Mouse (Mus musculus) adrenal gland, adult (tissue): ENCODE results near the gene Vrk2.

Source experiments
- DNase-seq, 2 experiments: peaks; one replicate each; pipeline ENCODE4 v3.0.0; 2022 to 2023; ENCODE audit warnings: low spot score in 1 of 2; ENCODE audit not compliant: inconsistent age in 2 of 2

Vrk2 gene

GRCm38 (mm10) chr11:26551551-26551950 lies 42.2 kb downstream of the Vrk2 start:
- no peak for DNase-seq

- DNase-seq = no peak
Measured at GRCm38 (mm10) chr11:26537816-26538215, 56.0 kb downstream of the Vrk2 start.

- no peak for DNase-seq
Measured at GRCm38 (mm10) chr11:26533828-26534119, 60.0 kb downstream of the Vrk2 start.

GRCm38 (mm10) chr11:26532994-26533827 lies 60.6 kb downstream of the Vrk2 start:
- DNase-seq = no peak

GRCm38 (mm10) chr11:26526861-26527260 lies 66.9 kb downstream of the Vrk2 start:
- DNase-seq = no peak

GRCm38 (mm10) chr11:26518991-26519390 lies 74.8 kb downstream of the Vrk2 start:
- DNase-seq = peak; percentile 24 to 42

GRCm38 (mm10) chr11:26516086-26516485 lies 77.7 kb downstream of the Vrk2 start:
- no peak for DNase-seq

- no peak for DNase-seq
Measured at GRCm38 (mm10) chr11:26513683-26514082, 80.1 kb downstream of the Vrk2 start.

GRCm38 (mm10) chr11:26495951-26496350 lies 97.8 kb downstream of the Vrk2 start:
- no peak for DNase-seq

- DNase-seq = peak; percentile 9 to 48
Measured at GRCm38 (mm10) chr11:26489761-26490466, 103.9 kb downstream of the Vrk2 start.

- no peak for DNase-seq
Measured at GRCm38 (mm10) chr11:26481691-26482242, 112.0 kb downstream of the Vrk2 start.

- no peak for DNase-seq
Measured at GRCm38 (mm10) chr11:26477037-26477739, 116.6 kb downstream of the Vrk2 start.

- DNase-seq = no peak
Measured at GRCm38 (mm10) chr11:26454081-26454480, 139.7 kb downstream of the Vrk2 start.

GRCm38 (mm10) chr11:26452693-26453092 lies 141.1 kb downstream of the Vrk2 start:
- no peak for DNase-seq

- DNase-seq = no peak
Measured at GRCm38 (mm10) chr11:26451228-26451627, 142.6 kb downstream of the Vrk2 start.

GRCm38 (mm10) chr11:26450636-26451035 lies 143.2 kb downstream of the Vrk2 start:
- no peak for DNase-seq

GRCm38 (mm10) chr11:26449789-26450188 lies 144.0 kb downstream of the Vrk2 start:
- no peak for DNase-seq

GRCm38 (mm10) chr11:26444374-26444773 lies 149.4 kb downstream of the Vrk2 start:
- no peak for DNase-seq

GRCm38 (mm10) chr11:26441121-26441520 lies 152.7 kb downstream of the Vrk2 start:
- no peak for DNase-seq

GRCm38 (mm10) chr11:26437818-26438217 lies 156.0 kb downstream of the Vrk2 start:
- no peak for DNase-seq

GRCm38 (mm10) chr11:26434229-26434628 lies 159.6 kb downstream of the Vrk2 start:
- no peak for DNase-seq

- DNase-seq = no peak
Measured at GRCm38 (mm10) chr11:26421472-26421871, 172.3 kb downstream of the Vrk2 start.
